Comparison of ENCODE assay signal across 9 mouse cellular contexts in genomic region chr17:25556630-25557354, GRCm38 (mm10). TPM values are rescaled to one million over a fixed set of nuclear protein-coding genes. Genes with fewer than 3 reads are reported as not detected.
DNase-seq lines count a peak whose midpoint lies in the region; ATAC-seq and TF ChIP-seq lines count a peak whose summit lies in the region.
"Had no signal": no experiment of that assay in that cellular context is flagged by ENCODE, and none has a peak within 500 bp of the region (broad histone marks: within the 10 kb centered on the region; RNA-seq: fewer than 3 reads in every experiment).

No protein-coding gene starts in this region.

- intact Hi-C loops in left cerebral cortex, adult 2 months (cut with DNase I): loop anchor here (1.0 kb wide), 3 partner anchors 13 to 79 kb away; no protein-coding TSS in a partner anchor

- peak; percentile 19 for DNase-seq in adrenal gland, postnatal 14 days
- no peak for DNase-seq in adrenal gland, adult 18-20 months (ENCODE audit: low spot score in 2 of 2)
- peak; percentile 54 for DNase-seq in MN1 (ENCODE audit: low spot score)
- peak; percentile 75 for DNase-seq in frontal cortex, postnatal 10 days (ENCODE audit: low spot score in 2 of 2)
- DNase-seq in left cerebral cortex, adult 2 months (ENCODE audit: extremely low spot score in 1 of 2, low spot score in 2 of 2): peak in 1 of 2 experiments; percentile 81
- DNase-seq in ovary, postnatal 36 days (ENCODE audit: low spot score): no peak

- H3K27ac ChIP-seq in left cerebral cortex, adult 2 months: peak overlapping the region; percentile 94
- H3K27ac ChIP-seq in olfactory bulb, adult 2 months (ENCODE audit: insufficient read depth, low read depth, low read length): peak overlapping the region; percentile 85
- H3K27ac ChIP-seq: liver, embryonic 14.5 days had no signal

- H3K4me1 ChIP-seq in olfactory bulb, adult 2 months (ENCODE audit: control insufficient read depth, insufficient read depth, low read length): peaks cover 31% of the 10 kb centered on the region

- WGBS in olfactory bulb, adult 2 months: 14% methylated on average over 21 of the region's 21 CpGs

- TF ChIP-seq CTCF in left cerebral cortex, adult 2 months (IDR thresholded peaks at IDR 0.05): no peak; the same call in none of the 2 replicates
- TF ChIP-seq CTCF in olfactory bulb, adult 2 months (IDR thresholded peaks at IDR 0.05; ENCODE audit: insufficient read depth, low read depth, low read length): no peak

- H3K4me3 ChIP-seq in left cerebral cortex, adult 2 months: peak overlapping the region; percentile 18; the same call in 1 of the 2 replicates
- H3K4me3 ChIP-seq in olfactory bulb, adult 2 months (ENCODE audit: insufficient read depth, low read depth, low read length): peak overlapping the region; percentile 4; the same call in 1 of the 2 replicates

- ATAC-seq in activated CD4-positive, CD25-positive, alpha-beta regulatory T cell, adult 4 months: no peak

- TF ChIP-seq POLR2A in olfactory bulb, adult 2 months (IDR thresholded peaks at IDR 0.05; ENCODE audit: insufficient read depth, low read depth, low read length): no peak; the same call in 1 of the 2 replicates

RNA-seq across cellular contexts. Expression of gene Sox8, which starts 13.7 kb away (rescaled TPM):
- 1.4 and 1.6 TPM in 2 replicates for total RNA-seq in adrenal gland, postnatal 14 days (2021)
- total RNA-seq in adrenal gland, adult 18-20 months (2021): 1 to 10 TPM in 1 of 2 experiments, under 1 TPM in 1; 0.73 to 1.6 TPM
- total RNA-seq in left cerebral cortex, adult 2 months (2021): 10 to 100 TPM; 55.3 to 66.9 TPM
- not detected in 2 replicates for polyA plus RNA-seq in olfactory bulb, adult 2 months (2012; ENCODE audit: insufficient read depth, insufficient read length, low replicate concordance, missing spikeins)
- under 1 TPM in 1 of 2 experiments, not detected in 1; 0.25 TPM for polyA plus RNA-seq in activated CD4-positive, CD25-positive, alpha-beta regulatory T cell, adult 4 months (2017; shearing (Covaris generic))

RNA-seq across cellular contexts. Expression of gene Lmf1, which starts 22.1 kb away (rescaled TPM):
- total RNA-seq in adrenal gland, postnatal 14 days (2021): 40.2 and 40.6 TPM in 2 replicates
- 10 to 100 TPM; 36.9 to 38.7 TPM for total RNA-seq in adrenal gland, adult 18-20 months (2021)
- 10 to 100 TPM; 22.0 to 25.4 TPM for total RNA-seq in left cerebral cortex, adult 2 months (2021)
- not detected in 2 replicates for polyA plus RNA-seq in olfactory bulb, adult 2 months (2012; ENCODE audit: insufficient read depth, insufficient read length, low replicate concordance, missing spikeins)
- polyA plus RNA-seq in activated CD4-positive, CD25-positive, alpha-beta regulatory T cell, adult 4 months (2017; shearing (Covaris generic)): 10 to 100 TPM; 12.1 to 16.7 TPM

RNA-seq across cellular contexts. Expression of gene Sstr5, which starts 59.7 kb away (rescaled TPM):
- 0.15 TPM in 1 of 2 replicates, not detected in the other for total RNA-seq in adrenal gland, postnatal 14 days (2021)
- total RNA-seq in adrenal gland, adult 18-20 months (2021): 1 to 10 TPM; 2.1 to 2.4 TPM
- total RNA-seq in left cerebral cortex, adult 2 months (2021): under 1 TPM; 0.18 to 0.21 TPM
- not detected in 2 replicates for polyA plus RNA-seq in olfactory bulb, adult 2 months (2012; ENCODE audit: insufficient read depth, insufficient read length, low replicate concordance, missing spikeins)
- not detected for polyA plus RNA-seq in activated CD4-positive, CD25-positive, alpha-beta regulatory T cell, adult 4 months (2017; shearing (Covaris generic))

Comparison
In these comparisons a context has a peak if more than half of its experiments do, and no peak if none do; other contexts are left out.
1. DNase-seq: peak in adrenal gland, postnatal 14 days (single experiment), MN1 (single experiment) and frontal cortex, postnatal 10 days (2 of 2); none in adrenal gland, adult 18-20 months (0 of 2) and ovary, postnatal 36 days (single experiment).
2. RNA of gene Sox8, which starts 13.7 kb away (total RNA-seq): 55.3 to 66.9 TPM in left cerebral cortex, adult 2 months; 0.73 to 1.6 TPM in adrenal gland, adult 18-20 months and 1.4 to 1.6 TPM in adrenal gland, postnatal 14 days; every median in the first group is over 10 times any median in the second.